14 mouse cellular contexts compared by ENCODE assay signal in genomic region chr1:90740216-90741170, GRCm38 (mm10).
DNase-seq lines count a peak whose midpoint lies in the region; ATAC-seq lines count a peak whose summit lies in the region.
"Had no signal": no experiment of that assay in that cellular context is flagged by ENCODE, and none has a peak within 500 bp of the region (broad histone marks: within the 10 kb centered on the region; RNA-seq: fewer than 3 reads in every experiment).

No protein-coding gene starts in this region.

- H3K9me3 ChIP-seq in hindbrain, embryonic 16.5 days (ENCODE audit: control insufficient read depth, low read length), result no peaks in the 10 kb centered on the region
- no peaks in the 10 kb centered on the region for H3K9me3 ChIP-seq in forebrain, embryonic 14.5 days (replicated peaks; ENCODE audit: control insufficient read depth, low read length)
- H3K9me3 ChIP-seq: midbrain, embryonic 10.5 days had no signal

- no peak overlapping the region for H3K4me2 ChIP-seq in hindbrain, embryonic 16.5 days (ENCODE audit: low read length)
- no peak overlapping the region for H3K4me2 ChIP-seq in forebrain, embryonic 14.5 days (ENCODE audit: low read length)
- H3K4me2 ChIP-seq: liver, embryonic 11.5 days had no signal

- no peaks in the 10 kb centered on the region for H3K27me3 ChIP-seq in hindbrain, embryonic 16.5 days (replicated peaks; ENCODE audit: control insufficient read depth, insufficient read depth, low read length)
- H3K27me3 ChIP-seq in forebrain, embryonic 14.5 days (replicated peaks; ENCODE audit: control insufficient read depth, insufficient read depth, low read length), result no peaks in the 10 kb centered on the region

- peaks cover 12% of the 10 kb centered on the region for H3K4me1 ChIP-seq in hindbrain, embryonic 16.5 days (ENCODE audit: control insufficient read depth, insufficient read depth, low read depth, low read length)
- peaks cover 6% of the 10 kb centered on the region; the same call in 1 of the 2 replicates for H3K4me1 ChIP-seq in forebrain, embryonic 14.5 days (ENCODE audit: control insufficient read depth, insufficient read depth, low read length)

- peak; percentile 80 for ATAC-seq in activated CD4-positive, CD25-positive, alpha-beta regulatory T cell, adult 4 months
- ATAC-seq in hindbrain, embryonic 16.5 days, result no peak
- ATAC-seq in forebrain, embryonic 14.5 days, result no peak
- ATAC-seq: forebrain, embryonic 16.5 days had no signal

- WGBS in hindbrain, embryonic 16.5 days, result 80% methylated on average over 11 of the region's 11 CpGs
- 76% methylated on average over 11 of the region's 11 CpGs for WGBS in forebrain, embryonic 14.5 days

- H3K4me3 ChIP-seq in hindbrain, embryonic 16.5 days (ENCODE audit: low read length), result no peak overlapping the region
- H3K4me3 ChIP-seq in forebrain, embryonic 14.5 days (ENCODE audit: low read depth, low read length), result no peak overlapping the region
- H3K4me3 ChIP-seq: midbrain, embryonic 10.5 days; myocyte had no signal

- no peaks in the 10 kb centered on the region for H3K36me3 ChIP-seq in hindbrain, embryonic 16.5 days (ENCODE audit: control insufficient read depth, insufficient read depth, low read length)
- H3K36me3 ChIP-seq in forebrain, embryonic 14.5 days (ENCODE audit: control insufficient read depth, insufficient read depth, low read length), result no peaks in the 10 kb centered on the region
- H3K36me3 ChIP-seq: midbrain, embryonic 10.5 days had no signal

- H3K27ac ChIP-seq in hindbrain, embryonic 16.5 days (ENCODE audit: low read depth, low read length), result no peak overlapping the region
- no peak overlapping the region for H3K27ac ChIP-seq in forebrain, embryonic 14.5 days (ENCODE audit: low read depth, low read length)
- H3K27ac ChIP-seq: kidney, postnatal 0 days; midbrain, embryonic 10.5 days had no signal

- peak; percentile 38 for DNase-seq in adrenal gland, postnatal 14 days
- no peak for DNase-seq in adrenal gland, adult 18-20 months (ENCODE audit: low spot score in 2 of 2)
- peak; percentile 51 for DNase-seq in induced T-regulatory cell, adult 2 months (ENCODE audit: low read depth)
- peak; percentile 61 for DNase-seq in thymus, postnatal 25 days
- no peak for DNase-seq in left cerebral cortex, adult 11 months (ENCODE audit: low spot score)
- no peak for DNase-seq in forebrain, embryonic 14.5 days (ENCODE audit: low spot score)
- DNase-seq: cerebellum, adult 2 months had no signal

- no peak overlapping the region for H3K9ac ChIP-seq in hindbrain, embryonic 16.5 days (ENCODE audit: low read depth, low read length)
- no peak overlapping the region; the same call in 1 of the 2 replicates for H3K9ac ChIP-seq in forebrain, embryonic 14.5 days (ENCODE audit: low read length)

Comparison
In these comparisons a context has a peak if more than half of its experiments do, and no peak if none do; other contexts are left out.
1. DNase-seq: peak in adrenal gland, postnatal 14 days (single experiment), induced T-regulatory cell, adult 2 months (single experiment) and thymus, postnatal 25 days (single experiment); none in adrenal gland, adult 18-20 months (0 of 2), left cerebral cortex, adult 11 months (single experiment) and forebrain, embryonic 14.5 days (single experiment).